Mouse (Mus musculus) liver, embryonic 14.5 days (tissue): ENCODE measurements around the gene Ppl. TPM values are rescaled to one million over a fixed set of nuclear protein-coding genes. Genes with fewer than 3 reads are reported as not detected.

Experiments used
- ATAC-seq: fragments of 200-750 bp; cut with Nextera tagmentation; 2 replicates; pipeline ENCODE4 v1.8.0; 2017; ENCODE audit warnings: moderate number of reproducible peaks, mild to moderate bottlenecking, moderate library complexity; ENCODE audit not compliant: insufficient read depth
- DNase-seq, 3 experiments: peaks; one replicate each; pipeline ENCODE4 v3.0.0-alpha.2; 2012 to 2013; ENCODE audit warnings: low read depth in 3 of 3, low spot score in 3 of 3
- H3K27ac ChIP-seq: fragments of 300-500 bp; sonication (generic); 2 replicates; pipeline ENCODE4 v1.5.1; 2014; ENCODE audit warnings: moderate library complexity, mild to moderate bottlenecking, control low read depth, inconsistent platforms
- H3K27me3 ChIP-seq: fragments of 300-500 bp; sonication (generic); 2 replicates; pipeline ENCODE4 v1.6.1; 2014; ENCODE audit warnings: mild to moderate bottlenecking, low read length, moderate library complexity; ENCODE audit not compliant: control insufficient read depth, insufficient read depth
- H3K36me3 ChIP-seq: fragments of 300-500 bp; sonication (generic); replicated peaks from 2 replicates; pipeline ENCODE4 v1.6.1; 2014; ENCODE audit warnings: low read depth; ENCODE audit not compliant: control insufficient read depth, insufficient read depth
- H3K4me1 ChIP-seq, 2 experiments: fragments of 200-500 bp in 1 of 2; fragments of 300-500 bp in 1 of 2; sonication (generic) in 1 of 2; replicated peaks; 2 replicates each; pipeline ENCODE4 v1.6.1; 2012 to 2014; ENCODE audit warnings: antibody characterized with exemption in 1 of 2, inconsistent platforms in 1 of 2, low read length in 1 of 2; ENCODE audit not compliant: control insufficient read depth in 2 of 2, insufficient read depth in 2 of 2
- H3K4me2 ChIP-seq: fragments of 300-500 bp; sonication (generic); 2 replicates; pipeline ENCODE4 v1.6.1; 2014; ENCODE audit warnings: low read depth, mild to moderate bottlenecking, control low read depth, moderate library complexity
- H3K4me3 ChIP-seq, 2 experiments: fragments of 200-500 bp in 1 of 2; fragments of 300-500 bp in 1 of 2; sonication (generic) in 1 of 2; 2 replicates each; pipeline ENCODE4 v1.5.1; 2012 to 2014; ENCODE audit warnings: low read depth in 2 of 2, low read length in 2 of 2, mild to moderate bottlenecking in 2 of 2, control low read depth in 1 of 2, inconsistent platforms in 1 of 2, moderate library complexity in 1 of 2; ENCODE audit not compliant: insufficient read depth in 1 of 2
- H3K9ac ChIP-seq: fragments of 300-500 bp; sonication (generic); replicated peaks from 2 replicates; pipeline ENCODE4 v1.6.1; 2014; ENCODE audit warnings: mild to moderate bottlenecking, control low read depth, moderate library complexity
- H3K9me3 ChIP-seq: fragments of 300-500 bp; sonication (generic); 2 replicates; pipeline ENCODE4 v1.6.1; 2016; ENCODE audit warnings: low read length, mixed read lengths; ENCODE audit not compliant: control insufficient read depth
- CTCF ChIP-seq: IDR thresholded peaks from 2 replicates; pipeline ENCODE4 v1.5.1; 2016; ENCODE audit warnings: antibody characterized with exemption, low read depth, control low read depth
- EP300 ChIP-seq: IDR thresholded peaks from 2 replicates; pipeline ENCODE4 v1.6.1; 2016; ENCODE audit warnings: antibody characterized with exemption, low read depth
- WGBS: fragments of 180-500 bp; shearing (Covaris S2); extraction: QIAGEN DNeasy Blood & Tissue Kit; methylation state at CpG from one replicate; pipeline ENCODE4 v1.1.7; 2014; ENCODE audit not compliant: insufficient replicate concordance; 5-methylcytosine and 5-hydroxymethylcytosine counted together
- polyA plus RNA-seq, 2 experiments: library from polyadenylated mRNA; depleted of rRNA in 1 of 2; stranded (reverse) in 1 of 2; unstranded in 1 of 2; fragments of >200 nt; fragmentation: Nextera tagmentation in 1 of 2; extraction: Ambion mirVana in 1 of 2; gene quantifications; 2 replicates each; pipeline versions ENCODE4 v1.2.1 to v1.2.3; 2012 to 2014

Gene Ppl
- polyA plus RNA-seq, 2 experiments: 0.20 to 0.27 TPM

GRCm38 (mm10) chr16:5093285-5093684 lies 38.9 kb downstream of the Ppl start:
- WGBS: 64% methylated on average over 5 of the region's 5 CpGs
- no peaks in the 10 kb centered on the region for H3K4me1 ChIP-seq
- H3K9ac ChIP-seq: no peak overlapping the region
- H3K36me3 ChIP-seq: no peaks in the 10 kb centered on the region
- H3K27me3 ChIP-seq: no peaks in the 10 kb centered on the region
- H3K4me3 ChIP-seq: no peak overlapping the region
- no peaks in the 10 kb centered on the region for H3K9me3 ChIP-seq
- H3K27ac ChIP-seq: no peak overlapping the region
- H3K4me2 ChIP-seq: no peak overlapping the region
- ATAC-seq (no peak), DNase-seq (no peak)
- TF ChIP-seq CTCF (no peak), EP300 (no peak)

- H3K27me3 ChIP-seq: no peaks in the 10 kb centered on the region
- no peaks in the 10 kb centered on the region for H3K9me3 ChIP-seq
- H3K9ac ChIP-seq: no peak overlapping the region
- no peaks in the 10 kb centered on the region for H3K4me1 ChIP-seq
- no peak for ATAC-seq
- no peak for TF ChIP-seq CTCF
- no peak for TF ChIP-seq EP300
- no peak overlapping the region for H3K4me2 ChIP-seq
- H3K36me3 ChIP-seq: peaks cover 9% of the 10 kb centered on the region
- DNase-seq: no peak
- 68% methylated on average over 10 of the region's 10 CpGs for WGBS
- H3K4me3 ChIP-seq: no peak overlapping the region
- H3K27ac ChIP-seq: no peak overlapping the region
Observed at GRCm38 (mm10) chr16:5089021-5089420, 43.2 kb downstream of the Ppl start.

- Histone ChIP-seq H3K36me3 (peaks cover 32% of the 10 kb centered on the region), H3K27ac (no peak overlapping the region), H3K4me3 (no peak overlapping the region), H3K9ac (no peak overlapping the region), H3K27me3 (no peaks in the 10 kb centered on the region), H3K9me3 (no peaks in the 10 kb centered on the region), H3K4me1 (no peaks in the 10 kb centered on the region), H3K4me2 (no peak overlapping the region)
- DNase-seq (no peak), ATAC-seq (no peak)
- 78% methylated on average over 2 of the region's 2 CpGs for WGBS
- TF ChIP-seq EP300 (no peak), CTCF (no peak)
Observed at GRCm38 (mm10) chr16:5086179-5086578, 46.0 kb downstream of the Ppl start.

GRCm38 (mm10) chr16:5085196-5085595 lies 47.0 kb downstream of the Ppl start:
- TF ChIP-seq EP300: no peak
- no peak for TF ChIP-seq CTCF
- DNase-seq: no peak
- no peaks in the 10 kb centered on the region for H3K9me3 ChIP-seq
- H3K4me1 ChIP-seq: no peaks in the 10 kb centered on the region
- peaks cover 34% of the 10 kb centered on the region for H3K36me3 ChIP-seq
- H3K27ac ChIP-seq: no peak overlapping the region
- no peak for ATAC-seq
- H3K4me2 ChIP-seq: no peak overlapping the region
- H3K4me3 ChIP-seq: no peak overlapping the region
- H3K27me3 ChIP-seq: no peaks in the 10 kb centered on the region
- no peak overlapping the region for H3K9ac ChIP-seq
- WGBS: 78% methylated on average over 4 of the region's 4 CpGs

- ATAC-seq (no peak), DNase-seq (no peak)
- H3K27me3 ChIP-seq: no peaks in the 10 kb centered on the region
- TF ChIP-seq EP300: no peak
- TF ChIP-seq CTCF: no peak
- H3K9me3 ChIP-seq: no peaks in the 10 kb centered on the region
- no peaks in the 10 kb centered on the region for H3K4me1 ChIP-seq
- no peak overlapping the region for H3K4me2 ChIP-seq
- H3K27ac ChIP-seq: no peak overlapping the region
- H3K9ac ChIP-seq: no peak overlapping the region
- WGBS: 84% methylated on average over 5 of the region's 5 CpGs
- H3K4me3 ChIP-seq: no peak overlapping the region
- peaks cover 82% of the 10 kb centered on the region for H3K36me3 ChIP-seq
Observed at GRCm38 (mm10) chr16:5074341-5074740, 57.9 kb downstream of the Ppl start.

GRCm38 (mm10) chr16:5071974-5072373 lies 60.2 kb downstream of the Ppl start:
- no peak for DNase-seq
- Histone ChIP-seq H3K4me3 (no peak overlapping the region), H3K4me1 (no peaks in the 10 kb centered on the region), H3K9ac (no peak overlapping the region), H3K27me3 (no peaks in the 10 kb centered on the region), H3K9me3 (no peaks in the 10 kb centered on the region), H3K36me3 (peaks cover 64% of the 10 kb centered on the region), H3K27ac (no peak overlapping the region), H3K4me2 (no peak overlapping the region)
- no peak for ATAC-seq
- TF ChIP-seq CTCF: no peak
- TF ChIP-seq EP300: no peak
- WGBS: 80% methylated on average over 7 of the region's 7 CpGs
